Mouse (Mus musculus) ZHBTc4 (cell line): ENCODE results near the gene Fam50a.

ENCODE experiments used
- DNase-seq: peaks from one replicate; pipeline ENCODE4 v3.0.0-alpha.2; 2011; ENCODE audit warnings: low read depth, low spot score

Fam50a gene

GRCm38 (mm10) chrX:74312540-74313464 is at the start of gene Fam50a:
Fam50a (plus strand) TSS chrX:74313033.
- DNase-seq: peak; percentile 93

GRCm38 (mm10) chrX:74269736-74270061 is 43.1 kb upstream of the Fam50a start:
- no peak for DNase-seq

- peak; percentile 96 for DNase-seq
These were observed 42.6 kb upstream of the Fam50a start, which contains the start of gene Rpl10 for GRCm38 (mm10) chrX:74270062-74270901. Rpl10 (plus strand) TSS chrX:74270812.

- peak; percentile 40 for DNase-seq
These were observed 41.8 kb upstream of the Fam50a start for GRCm38 (mm10) chrX:74270902-74271551.

- DNase-seq: peak; percentile 67
These were observed 39.2 kb upstream of the Fam50a start for GRCm38 (mm10) chrX:74273422-74274322.

GRCm38 (mm10) chrX:74277916-74278315 is 34.9 kb upstream of the Fam50a start:
- DNase-seq: no peak

- no peak for DNase-seq
These were observed 31.6 kb upstream of the Fam50a start for GRCm38 (mm10) chrX:74281041-74281731.

GRCm38 (mm10) chrX:74281732-74282394 is 31.0 kb upstream of the Fam50a start, which contains the start of the genes Taz and Dnase1l1:
Taz (plus strand) TSS chrX:74281912.
Dnase1l1 (minus strand) TSS chrX:74282337.
- peak; percentile 88 for DNase-seq

GRCm38 (mm10) chrX:74282395-74283091 is 30.3 kb upstream of the Fam50a start:
- DNase-seq: peak; percentile 93

GRCm38 (mm10) chrX:74283092-74283437 is 29.8 kb upstream of the Fam50a start:
- no peak for DNase-seq

- DNase-seq: no peak
These were observed 19.4 kb upstream of the Fam50a start for GRCm38 (mm10) chrX:74293431-74293830.

GRCm38 (mm10) chrX:74296538-74297448 is 16.0 kb upstream of the Fam50a start, which contains the start of gene Atp6ap1:
Atp6ap1 (plus strand) TSS chrX:74297097.
- DNase-seq: peak; percentile 97

- no peak for DNase-seq
These were observed 14.5 kb upstream of the Fam50a start for GRCm38 (mm10) chrX:74298348-74298747.

- no peak for DNase-seq
These were observed 13.1 kb upstream of the Fam50a start for GRCm38 (mm10) chrX:74299721-74300120.

GRCm38 (mm10) chrX:74304867-74305700 is 7.7 kb upstream of the Fam50a start, which contains the start of gene Gdi1:
Gdi1 (plus strand) TSS chrX:74304998.
- DNase-seq: peak; percentile 93

- peak; percentile 82 for DNase-seq
These were observed 15.9 kb downstream of the Fam50a start, which contains the start of gene Plxna3 for GRCm38 (mm10) chrX:74328725-74329161. Plxna3 (plus strand) TSS chrX:74329066.

- DNase-seq: no peak
These were observed 16.4 kb downstream of the Fam50a start for GRCm38 (mm10) chrX:74329215-74329671.
